Mouse (Mus musculus): ENCODE results near the gene Kif2c. TPM values are rescaled to one million over a fixed set of nuclear protein-coding genes. Genes with fewer than 3 reads are reported as not detected.
"Not testable (repeated sequence)": the region's sequence is repeated elsewhere in the genome, so short reads cannot be mapped to it uniquely, and the experiment has no call there.

Gene Kif2c
- polyA plus RNA-seq, 1 experiment from 2014 or later, result 77.5 TPM

DNA sequence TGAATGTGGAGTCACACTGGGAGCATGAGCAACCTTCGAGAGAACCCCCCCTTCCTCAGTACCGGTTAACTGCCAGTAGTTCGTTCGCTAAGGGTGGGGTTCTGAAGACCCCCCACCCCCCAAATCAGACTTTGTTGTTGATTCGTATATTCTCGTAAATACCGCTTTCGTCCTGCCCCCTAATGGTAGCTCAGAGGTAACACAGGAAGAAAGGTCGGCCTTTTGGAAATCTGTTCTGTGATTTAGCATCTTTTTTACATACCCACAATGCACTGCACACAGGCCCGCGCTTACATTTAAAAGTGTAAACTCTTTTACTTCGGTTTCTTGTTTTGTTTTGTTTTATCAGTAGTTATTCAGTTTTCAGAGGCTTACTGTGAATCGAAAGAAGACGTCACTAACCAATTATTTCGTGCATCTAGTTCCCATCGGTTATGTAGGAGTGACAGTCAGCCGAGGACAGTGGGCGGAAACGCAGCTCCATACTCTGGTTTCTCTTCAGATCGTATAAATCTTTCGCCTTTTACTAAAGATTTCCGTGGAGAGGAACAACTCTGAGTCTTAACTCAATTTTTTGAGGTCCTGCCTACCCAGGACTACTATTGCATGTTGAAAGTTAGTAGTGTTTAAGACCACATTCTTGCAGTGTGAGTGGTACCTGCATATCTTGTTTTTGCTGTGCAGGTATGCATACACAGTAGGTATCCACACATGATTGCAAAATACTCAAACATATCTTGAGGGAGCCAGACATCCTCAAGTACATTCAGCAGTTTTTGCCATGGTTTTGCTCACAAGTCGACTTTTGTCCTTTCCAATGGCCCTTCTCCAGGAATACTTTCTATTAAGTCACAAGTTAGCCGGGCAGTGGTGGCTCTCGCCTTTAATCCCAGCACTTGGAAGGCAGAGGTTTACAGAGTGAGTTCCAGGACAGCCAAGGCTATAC is 19.9 kb upstream of the Kif2c start:
- no peaks in the 10 kb centered on the region for H3K36me3 ChIP-seq (ENCODE audit: control insufficient read depth, insufficient read depth, low read length)
- H3K4me3 ChIP-seq (ENCODE audit: low read depth, low read length), result peak overlapping the region; percentile 29
- peak; percentile 84 for DNase-seq (ENCODE audit: low spot score)
- peak overlapping the region; percentile 17; the same call in 1 of the 2 replicates for H3K27ac ChIP-seq (ENCODE audit: low read depth, low read length)
- ATAC-seq (ENCODE audit: low FRiP score), result peak; percentile 73
- H3K27me3 ChIP-seq (ENCODE audit: control insufficient read depth, insufficient read depth, low read length), result no peaks in the 10 kb centered on the region
- no peaks in the 10 kb centered on the region for H3K4me1 ChIP-seq (replicated peaks; ENCODE audit: control insufficient read depth, insufficient read depth, low read length)
- peak overlapping the region; percentile 39; the same call in 1 of the 2 replicates for H3K9ac ChIP-seq (ENCODE audit: low read depth, low read length)
- no peaks in the 10 kb centered on the region for H3K9me3 ChIP-seq (ENCODE audit: control insufficient read depth, low read length)
- 1% methylated on average over 25 of the region's 25 CpGs for WGBS
- H3K4me2 ChIP-seq (replicated peaks; ENCODE audit: low read depth, low read length), result peak overlapping the region; percentile 30; the same call in 1 of the 2 replicates

DNA sequence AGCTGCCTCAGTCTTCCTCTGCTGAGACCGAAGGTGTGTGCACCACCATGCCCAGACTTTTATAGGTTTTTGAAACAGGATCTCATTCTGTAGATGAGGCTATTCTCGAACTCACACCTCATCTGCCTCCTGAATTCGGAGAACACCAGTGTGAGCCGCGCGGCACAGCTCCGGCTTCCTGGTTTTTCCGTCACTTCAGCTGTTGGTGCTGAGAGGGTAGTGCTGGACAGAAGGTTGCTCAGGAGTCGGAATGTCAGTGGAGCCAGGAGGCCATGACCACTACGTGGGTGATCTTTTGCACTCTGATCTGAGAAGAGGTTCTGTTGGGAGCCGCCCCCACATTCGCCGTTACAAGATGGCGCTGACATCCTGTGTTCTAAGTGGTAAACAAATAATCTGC is 9.4 kb upstream of the Kif2c start:
- Histone ChIP-seq H3K27ac (ENCODE audit: low read depth, low read length) (no peak overlapping the region), H3K27me3 (ENCODE audit: control insufficient read depth, insufficient read depth, low read length) (no peaks in the 10 kb centered on the region), H3K4me1 (replicated peaks; ENCODE audit: control insufficient read depth, insufficient read depth, low read length) (no peaks in the 10 kb centered on the region), H3K9me3 (ENCODE audit: control insufficient read depth, low read length) (no peaks in the 10 kb centered on the region), H3K4me2 (replicated peaks; ENCODE audit: low read depth, low read length) (no peak overlapping the region), H3K36me3 (ENCODE audit: control insufficient read depth, insufficient read depth, low read length) (no peaks in the 10 kb centered on the region), H3K4me3 (ENCODE audit: low read depth, low read length) (no peak overlapping the region), H3K9ac (ENCODE audit: low read depth, low read length) (no peak overlapping the region)
- DNase-seq (ENCODE audit: low spot score), result no peak
- no peak for ATAC-seq (ENCODE audit: low FRiP score)
- WGBS, result 96% methylated on average over 14 of the region's 14 CpGs

DNA sequence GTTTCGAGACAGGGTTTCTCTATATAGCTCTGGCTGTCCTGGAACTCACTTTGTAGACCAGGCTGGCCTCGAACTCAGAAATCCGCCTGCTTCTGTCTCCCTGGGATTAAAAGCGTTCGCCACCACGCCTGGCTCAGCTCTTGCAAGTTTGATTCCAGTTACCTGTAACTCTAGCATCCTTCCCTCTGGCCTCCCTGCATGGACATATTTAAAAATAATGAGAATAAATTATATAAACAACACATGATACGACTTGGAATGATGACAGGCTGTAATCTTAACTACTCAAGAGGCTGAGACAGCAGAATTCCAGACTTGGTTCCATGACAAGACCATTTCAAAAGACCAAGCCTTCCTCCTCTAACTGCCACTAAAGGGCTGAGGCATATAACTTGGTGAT is 8.2 kb upstream of the Kif2c start:
- 73% methylated on average over 7 of the region's 7 CpGs for WGBS
- H3K27ac ChIP-seq (ENCODE audit: low read depth, low read length), result no peak overlapping the region
- H3K4me3 ChIP-seq (ENCODE audit: low read depth, low read length), result no peak overlapping the region
- H3K9me3 ChIP-seq (ENCODE audit: control insufficient read depth, low read length), result no peaks in the 10 kb centered on the region
- H3K9ac ChIP-seq (ENCODE audit: low read depth, low read length), result no peak overlapping the region
- no peaks in the 10 kb centered on the region for H3K4me1 ChIP-seq (replicated peaks; ENCODE audit: control insufficient read depth, insufficient read depth, low read length)
- no peak for DNase-seq (ENCODE audit: low spot score)
- H3K4me2 ChIP-seq (replicated peaks; ENCODE audit: low read depth, low read length), result no peak overlapping the region
- ATAC-seq (ENCODE audit: low FRiP score), result no peak
- no peaks in the 10 kb centered on the region for H3K36me3 ChIP-seq (ENCODE audit: control insufficient read depth, insufficient read depth, low read length)
- no peaks in the 10 kb centered on the region for H3K27me3 ChIP-seq (ENCODE audit: control insufficient read depth, insufficient read depth, low read length)

DNA sequence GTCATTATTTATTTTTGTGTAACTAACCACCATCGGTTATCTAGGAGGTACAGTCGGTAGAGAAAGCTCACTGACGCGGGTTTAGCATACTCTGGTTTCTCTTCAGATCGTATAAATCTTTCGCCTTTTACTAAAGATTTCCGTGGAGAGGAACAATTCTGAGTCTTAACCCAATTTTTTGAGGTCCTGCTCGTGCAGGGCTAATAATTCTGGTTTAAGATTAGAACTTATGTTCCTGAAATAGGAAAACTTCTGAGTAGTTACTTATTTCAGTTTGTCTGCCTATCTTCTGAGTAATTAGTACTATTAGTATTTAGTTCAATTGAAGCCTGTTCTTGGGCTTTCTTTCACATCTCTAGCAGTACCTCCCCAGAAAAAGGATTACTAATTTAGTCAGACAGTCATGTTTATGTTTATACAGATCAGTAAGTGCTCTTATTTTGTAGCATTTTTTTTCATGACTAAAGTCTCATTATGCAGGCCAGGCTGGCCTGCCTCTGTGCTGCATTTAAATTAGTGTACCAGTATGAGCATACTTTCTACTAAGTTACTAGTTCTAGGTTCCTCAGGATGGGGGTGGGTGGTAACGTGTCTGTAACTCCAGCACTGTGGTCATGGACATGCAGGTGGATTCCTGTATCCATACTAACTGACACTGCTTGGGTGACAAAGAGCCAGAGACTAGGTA is 7.6 kb upstream of the Kif2c start:
- H3K4me2 ChIP-seq (replicated peaks; ENCODE audit: low read depth, low read length), result no peak overlapping the region; the same call in 1 of the 2 replicates

DNA sequence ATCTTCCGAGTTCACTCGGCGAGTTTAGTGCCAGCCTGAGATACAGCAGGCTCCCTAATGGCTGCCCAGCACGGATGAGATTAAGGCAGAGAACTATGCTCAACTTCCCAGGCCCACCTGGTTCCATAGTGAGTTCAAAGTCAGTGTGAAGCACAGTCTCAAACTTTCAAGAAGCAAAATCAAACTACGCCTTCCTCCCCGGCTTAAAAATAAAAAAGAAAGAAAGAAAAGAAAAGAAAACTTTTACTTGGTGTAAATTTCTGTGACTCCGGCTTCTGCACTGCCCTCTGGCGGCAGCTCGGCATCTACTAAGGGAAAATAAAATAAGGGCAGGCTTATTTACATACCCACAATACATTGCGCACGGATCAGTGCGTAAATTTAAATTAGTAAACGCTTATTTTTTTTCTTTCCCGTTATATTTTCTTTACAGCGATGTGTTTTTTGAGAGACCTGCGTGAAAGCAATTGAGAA is 7.0 kb upstream of the Kif2c start:
- Histone ChIP-seq H3K36me3 (ENCODE audit: control insufficient read depth, insufficient read depth, low read length) (no peaks in the 10 kb centered on the region), H3K27ac (ENCODE audit: low read depth, low read length) (0 out of 2 replicates have a peak overlapping the region, but pooled peaks have one; percentile 54), H3K4me1 (replicated peaks; ENCODE audit: control insufficient read depth, insufficient read depth, low read length) (no peaks in the 10 kb centered on the region), H3K9ac (ENCODE audit: low read depth, low read length) (peak overlapping the region; percentile 46), H3K9me3 (ENCODE audit: control insufficient read depth, low read length) (no peaks in the 10 kb centered on the region), H3K4me3 (ENCODE audit: low read depth, low read length) (peak overlapping the region; percentile 8), H3K4me2 (replicated peaks; ENCODE audit: low read depth, low read length) (peak overlapping the region; percentile 22; the same call in 1 of the 2 replicates), H3K27me3 (ENCODE audit: control insufficient read depth, insufficient read depth, low read length) (no peaks in the 10 kb centered on the region)
- ATAC-seq (ENCODE audit: low FRiP score), result peak; percentile 77
- peak; percentile 87 for DNase-seq (ENCODE audit: low spot score)
- WGBS, result under 1% methylated on average over 16 of the region's 16 CpGs

More for the DNA sequence above, 7.6 kb upstream of the Kif2c start:
- DNase-seq (ENCODE audit: low spot score), result peak; percentile 71
- Histone ChIP-seq H3K27me3 (ENCODE audit: control insufficient read depth, insufficient read depth, low read length) (no peaks in the 10 kb centered on the region), H3K4me3 (ENCODE audit: low read depth, low read length) (peak overlapping the region; percentile 8; the same call in 1 of the 2 replicates), H3K36me3 (ENCODE audit: control insufficient read depth, insufficient read depth, low read length) (no peaks in the 10 kb centered on the region), H3K9me3 (ENCODE audit: control insufficient read depth, low read length) (no peaks in the 10 kb centered on the region), H3K27ac (ENCODE audit: low read depth, low read length) (0 out of 2 replicates have a peak overlapping the region, but pooled peaks have one; percentile 54), H3K4me1 (replicated peaks; ENCODE audit: control insufficient read depth, insufficient read depth, low read length) (no peaks in the 10 kb centered on the region), H3K9ac (ENCODE audit: low read depth, low read length) (peak overlapping the region; percentile 46; the same call in 1 of the 2 replicates)
- peak; percentile 90 for ATAC-seq (ENCODE audit: low FRiP score)
- WGBS, result under 1% methylated on average over 9 of the region's 9 CpGs

DNA sequence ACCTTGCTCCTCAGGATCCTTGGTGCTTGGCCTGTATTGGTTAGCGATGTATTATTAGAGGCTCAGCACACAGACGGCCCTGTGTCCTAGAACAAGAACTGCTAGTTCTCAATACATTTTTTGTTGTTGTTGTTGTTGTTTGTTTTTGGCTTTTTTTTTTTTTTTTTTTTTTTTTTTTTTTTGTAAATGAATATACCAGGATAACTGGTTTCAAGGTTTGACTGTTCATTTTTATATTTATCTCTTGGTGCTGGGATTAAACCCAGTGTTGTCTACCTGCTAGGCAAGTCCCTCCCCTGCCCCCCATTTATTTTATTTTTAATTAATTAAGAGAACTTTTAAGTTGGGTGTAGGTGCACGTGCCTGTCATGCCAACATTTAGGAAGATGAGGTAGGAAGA is 6.5 kb upstream of the Kif2c start:
- Histone ChIP-seq H3K4me3 (ENCODE audit: low read depth, low read length) (peak overlapping the region; percentile 8; the same call in 1 of the 2 replicates), H3K27ac (ENCODE audit: low read depth, low read length) (0 out of 2 replicates have a peak overlapping the region, but pooled peaks have one; percentile 54), H3K4me1 (replicated peaks; ENCODE audit: control insufficient read depth, insufficient read depth, low read length) (no peaks in the 10 kb centered on the region), H3K9me3 (ENCODE audit: control insufficient read depth, low read length) (no peaks in the 10 kb centered on the region), H3K36me3 (ENCODE audit: control insufficient read depth, insufficient read depth, low read length) (no peaks in the 10 kb centered on the region), H3K4me2 (replicated peaks; ENCODE audit: low read depth, low read length) (peak overlapping the region; percentile 22; the same call in 1 of the 2 replicates), H3K9ac (ENCODE audit: low read depth, low read length) (peak overlapping the region; percentile 46), H3K27me3 (ENCODE audit: control insufficient read depth, insufficient read depth, low read length) (no peaks in the 10 kb centered on the region)
- DNase-seq (ENCODE audit: low spot score) (no peak), ATAC-seq (ENCODE audit: low FRiP score) (peak; percentile 13; the same call in 1 of the 2 replicates)
- WGBS, result 54% methylated on average over 3 of the region's 3 CpGs

DNA sequence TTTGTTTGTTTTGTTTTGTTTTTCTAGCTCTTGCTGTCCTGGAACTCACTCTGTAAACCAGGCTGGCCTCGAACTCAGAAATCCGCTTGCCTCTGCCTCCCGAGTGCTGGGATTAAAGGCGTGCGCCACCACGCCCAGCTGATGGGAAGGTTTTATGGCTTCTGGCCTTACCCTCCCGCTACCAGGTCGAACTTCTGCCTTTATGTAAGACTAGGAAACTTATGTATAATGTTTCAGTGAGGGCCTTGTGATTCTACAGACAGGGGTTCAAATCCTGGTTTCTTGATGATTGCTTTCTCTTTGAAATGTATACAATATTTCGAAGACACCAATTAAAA is 289 bp upstream of the Kif2c start:
- H3K27me3 ChIP-seq (ENCODE audit: control insufficient read depth, insufficient read depth, low read length); H3K36me3 ChIP-seq (ENCODE audit: control insufficient read depth, insufficient read depth, low read length); H3K9me3 ChIP-seq (ENCODE audit: control insufficient read depth, low read length); DNase-seq (ENCODE audit: low spot score); H3K4me1 ChIP-seq (replicated peaks; ENCODE audit: control insufficient read depth, insufficient read depth, low read length); H3K27ac ChIP-seq (ENCODE audit: low read depth, low read length): not testable (repeated sequence)
- 0 out of 2 replicates have a peak overlapping the region, but pooled peaks have one; percentile 35 for H3K9ac ChIP-seq (ENCODE audit: low read depth, low read length)
- peak overlapping the region; percentile 24 for H3K4me2 ChIP-seq (replicated peaks; ENCODE audit: low read depth, low read length)
- peak; percentile 69 for ATAC-seq (ENCODE audit: low FRiP score)
- H3K4me3 ChIP-seq (ENCODE audit: low read depth, low read length), result peak overlapping the region; percentile 69
- WGBS, result 16% methylated on average over 9 of the region's 9 CpGs

DNA sequence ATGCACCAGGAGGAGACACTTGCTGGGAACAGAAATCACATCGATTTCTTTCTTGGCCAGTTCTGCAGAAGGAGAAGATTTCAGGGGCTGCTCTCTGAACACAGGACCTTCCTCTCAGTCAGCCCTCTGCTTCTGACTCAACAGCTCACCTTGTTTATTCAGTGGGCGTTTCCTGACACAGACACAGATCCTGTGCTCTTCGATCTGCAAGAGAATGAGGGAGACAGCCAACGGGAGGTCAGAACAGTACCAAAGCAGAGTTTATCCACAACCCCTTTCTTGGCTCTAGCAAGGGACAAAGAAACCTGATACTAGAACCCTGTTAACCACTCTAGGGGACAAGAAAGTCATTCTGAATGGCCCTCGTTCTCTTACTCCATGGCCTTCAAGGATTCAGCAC is 12.5 kb downstream of the Kif2c start:
- H3K4me3 ChIP-seq (ENCODE audit: low read depth, low read length), result no peak overlapping the region
- H3K9ac ChIP-seq (ENCODE audit: low read depth, low read length), result no peak overlapping the region
- peaks cover 7% of the 10 kb centered on the region for H3K36me3 ChIP-seq (ENCODE audit: control insufficient read depth, insufficient read depth, low read length)

More for the DNA sequence above, 12.5 kb downstream of the Kif2c start:
- ATAC-seq (ENCODE audit: low FRiP score) (no peak), DNase-seq (ENCODE audit: low spot score) (no peak)
- H3K9me3 ChIP-seq (ENCODE audit: control insufficient read depth, low read length), result no peaks in the 10 kb centered on the region
- no peak overlapping the region for H3K4me2 ChIP-seq (replicated peaks; ENCODE audit: low read depth, low read length)
- H3K27me3 ChIP-seq (ENCODE audit: control insufficient read depth, insufficient read depth, low read length), result no peaks in the 10 kb centered on the region
- 91% methylated on average over 5 of the region's 5 CpGs for WGBS
- no peak overlapping the region for H3K27ac ChIP-seq (ENCODE audit: low read depth, low read length)
- H3K4me1 ChIP-seq (replicated peaks; ENCODE audit: control insufficient read depth, insufficient read depth, low read length), result no peaks in the 10 kb centered on the region

Measured in hindbrain, embryonic 11.5 days (tissue).